ENCODE assay signal across 9 mouse cellular contexts in the genomic region with DNA sequence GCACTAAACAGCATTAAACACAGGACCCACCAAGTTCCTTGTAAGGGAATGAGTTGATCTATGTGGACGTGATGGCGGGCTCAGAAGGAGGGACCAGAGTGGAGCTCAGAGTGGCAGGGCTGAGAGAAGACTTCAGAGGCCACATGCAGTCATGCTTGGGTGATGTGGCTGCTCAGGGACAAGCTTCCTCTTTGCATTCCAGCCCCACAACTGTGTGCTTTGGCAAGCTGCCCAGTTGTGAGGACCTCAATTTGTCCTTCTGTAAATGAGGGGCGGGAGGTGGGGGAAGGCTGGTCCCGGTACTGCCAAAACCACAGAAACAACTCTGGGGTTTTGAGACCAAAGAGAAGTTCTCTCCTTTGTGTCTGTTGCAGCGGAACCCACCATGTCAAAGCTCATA. TPM values are rescaled to one million over a fixed set of nuclear protein-coding genes. Genes with fewer than 3 reads are reported as not detected.
DNase-seq lines count a peak whose midpoint lies in the region; ATAC-seq lines count a peak whose summit lies in the region.
"Had no signal": no experiment of that assay in that cellular context is flagged by ENCODE, and none has a peak within 500 bp of the region (broad histone marks: within the 10 kb centered on the region; RNA-seq: fewer than 3 reads in every experiment).

No protein-coding gene starts in this region.

- no peaks in the 10 kb centered on the region for H3K36me3 ChIP-seq in heart, embryonic 13.5 days
- no peaks in the 10 kb centered on the region for H3K36me3 ChIP-seq in heart, embryonic 10.5 days
- H3K36me3 ChIP-seq in kidney, embryonic 14.5 days (ENCODE audit: control insufficient read depth, insufficient read depth, low read length) = no peaks in the 10 kb centered on the region
- no peaks in the 10 kb centered on the region for H3K36me3 ChIP-seq in midbrain, embryonic 10.5 days

- no peak for DNase-seq in heart, embryonic 10.5 days (ENCODE audit: low spot score)
- DNase-seq in MEL-GATA-1-ER (ENCODE audit: extremely low read depth, low read depth) = peak; percentile 77
- peak; percentile 16 for DNase-seq in lung, postnatal 25 days (ENCODE audit: low spot score)
- no peak for DNase-seq in cerebellum, postnatal 14 days
- DNase-seq in midbrain, embryonic 10.5 days (ENCODE audit: low spot score) = no peak
- DNase-seq in heart, postnatal 4 days = no peak

- no peak overlapping the region; the same call in 1 of the 2 replicates for H3K27ac ChIP-seq in heart, embryonic 13.5 days (replicated peaks)
- H3K27ac ChIP-seq in heart, embryonic 10.5 days = no peak overlapping the region
- H3K27ac ChIP-seq in kidney, embryonic 14.5 days (ENCODE audit: low read depth, low read length) = 0 out of 2 replicates have a peak overlapping the region, but pooled peaks have one; percentile 47
- H3K27ac ChIP-seq in midbrain, embryonic 10.5 days (replicated peaks) = no peak overlapping the region
- H3K27ac ChIP-seq: hindbrain, embryonic 14.5 days had no signal

- ATAC-seq in heart, embryonic 13.5 days (ENCODE audit: extremely low read depth, insufficient number of reproducible peaks, low FRiP score, low TSS enrichment) = no peak
- ATAC-seq in kidney, embryonic 14.5 days (ENCODE audit: low FRiP score, low TSS enrichment) = 0 out of 2 replicates have a peak, but pooled peaks have one; percentile 68

- H3K27me3 ChIP-seq in heart, embryonic 13.5 days (replicated peaks) = no peaks in the 10 kb centered on the region
- no peaks in the 10 kb centered on the region for H3K27me3 ChIP-seq in heart, embryonic 10.5 days (ENCODE audit: insufficient read depth, poor library complexity, severe bottlenecking)
- H3K27me3 ChIP-seq in kidney, embryonic 14.5 days (ENCODE audit: control insufficient read depth, insufficient read depth, low read length) = no peaks in the 10 kb centered on the region
- no peaks in the 10 kb centered on the region for H3K27me3 ChIP-seq in midbrain, embryonic 10.5 days (ENCODE audit: low read depth, poor library complexity, severe bottlenecking)

- H3K4me3 ChIP-seq in heart, embryonic 13.5 days = no peak overlapping the region
- no peak overlapping the region for H3K4me3 ChIP-seq in heart, embryonic 10.5 days
- no peak overlapping the region for H3K4me3 ChIP-seq in kidney, embryonic 14.5 days (ENCODE audit: low read length)
- H3K4me3 ChIP-seq in midbrain, embryonic 10.5 days = no peak overlapping the region

- WGBS in heart, embryonic 13.5 days = 31% methylated on average over 5 of the region's 5 CpGs
- 60% methylated on average over 5 of the region's 5 CpGs for WGBS in heart, embryonic 10.5 days
- 47% methylated on average over 5 of the region's 5 CpGs for WGBS in kidney, embryonic 14.5 days
- 85% methylated on average over 5 of the region's 5 CpGs for WGBS in midbrain, embryonic 10.5 days

- H3K4me2 ChIP-seq in heart, embryonic 13.5 days = no peak overlapping the region; the same call in 1 of the 2 replicates
- no peak overlapping the region for H3K4me2 ChIP-seq in kidney, embryonic 14.5 days (replicated peaks; ENCODE audit: low read depth, low read length)
- H3K4me2 ChIP-seq: hindbrain, embryonic 14.5 days had no signal

- H3K9ac ChIP-seq in heart, embryonic 13.5 days = 0 out of 2 replicates have a peak overlapping the region, but pooled peaks have one; percentile 0
- H3K9ac ChIP-seq in kidney, embryonic 14.5 days (ENCODE audit: low read depth, low read length) = no peak overlapping the region
- H3K9ac ChIP-seq: hindbrain, embryonic 14.5 days had no signal

- peaks cover 13% of the 10 kb centered on the region for H3K4me1 ChIP-seq in heart, embryonic 13.5 days
- H3K4me1 ChIP-seq in heart, embryonic 10.5 days = peaks cover 19% of the 10 kb centered on the region
- peaks cover 12% of the 10 kb centered on the region for H3K4me1 ChIP-seq in kidney, embryonic 14.5 days (ENCODE audit: control insufficient read depth, insufficient read depth, low read length)
- peaks cover 6% of the 10 kb centered on the region for H3K4me1 ChIP-seq in midbrain, embryonic 10.5 days

- H3K9me3 ChIP-seq in heart, embryonic 13.5 days = no peaks in the 10 kb centered on the region
- no peaks in the 10 kb centered on the region for H3K9me3 ChIP-seq in heart, embryonic 10.5 days
- H3K9me3 ChIP-seq in kidney, embryonic 14.5 days (ENCODE audit: control insufficient read depth, low read length) = no peaks in the 10 kb centered on the region
- no peaks in the 10 kb centered on the region for H3K9me3 ChIP-seq in midbrain, embryonic 10.5 days (replicated peaks)

RNA-seq across cellular contexts. Expression of a gene that starts 33.3 kb away (rescaled TPM):
- polyA plus RNA-seq in heart, embryonic 13.5 days (2015; fragmentation: Nextera tagmentation; extraction: Ambion mirVana) = 13.1 and 14.6 TPM in 2 replicates
- polyA plus RNA-seq in heart, embryonic 10.5 days (2016; fragmentation: Nextera tagmentation; extraction: Ambion mirVana) = 18.1 and 18.2 TPM in 2 replicates
- polyA plus RNA-seq in kidney, embryonic 14.5 days (2014; fragmentation: Nextera tagmentation; extraction: Ambion mirVana) = 15.9 and 23.2 TPM in 2 replicates
- 14.4 and 15.1 TPM in 2 replicates for polyA plus RNA-seq in midbrain, embryonic 10.5 days (2016; fragmentation: Nextera tagmentation; extraction: Ambion mirVana)
- 10 to 100 TPM; 11.7 to 12.3 TPM for total RNA-seq in heart, postnatal 4 days (2021)

RNA-seq across cellular contexts. Expression of a gene that starts 55.4 kb away (rescaled TPM):
- 273 and 282 TPM in 2 replicates for polyA plus RNA-seq in heart, embryonic 13.5 days (2015; fragmentation: Nextera tagmentation; extraction: Ambion mirVana)
- 341 and 617 TPM in 2 replicates for polyA plus RNA-seq in heart, embryonic 10.5 days (2016; fragmentation: Nextera tagmentation; extraction: Ambion mirVana)
- 628 and 680 TPM in 2 replicates for polyA plus RNA-seq in kidney, embryonic 14.5 days (2014; fragmentation: Nextera tagmentation; extraction: Ambion mirVana)
- 587 and 631 TPM in 2 replicates for polyA plus RNA-seq in midbrain, embryonic 10.5 days (2016; fragmentation: Nextera tagmentation; extraction: Ambion mirVana)
- 100 to 1,000 TPM; 366 to 372 TPM for total RNA-seq in heart, postnatal 4 days (2021)

Comparison
In these comparisons a context has a peak if more than half of its experiments do, and no peak if none do; other contexts are left out.
1. DNase-seq: peak in MEL-GATA-1-ER (single experiment) and lung, postnatal 25 days (single experiment); none in heart, embryonic 10.5 days (single experiment), cerebellum, postnatal 14 days (0 of 2), midbrain, embryonic 10.5 days (single experiment) and heart, postnatal 4 days (single experiment).